Mouse (Mus musculus) hindbrain, embryonic 12.5 days (tissue): ENCODE results near the gene Map3k10. TPM values are rescaled to one million over a fixed set of nuclear protein-coding genes. Genes with fewer than 3 reads are reported as not detected.

ENCODE experiments used
- ATAC-seq: fragments of 200-750 bp; cut with Nextera tagmentation; 2 replicates; pipeline ENCODE4 v1.8.0; 2017; ENCODE audit warnings: moderate TSS enrichment; ENCODE audit not compliant: low FRiP score
- H3K27ac ChIP-seq: fragments of 300-500 bp; sonication (generic); 2 replicates; pipeline ENCODE4 v1.5.1; 2016; ENCODE audit warnings: mild to moderate bottlenecking
- H3K27me3 ChIP-seq: fragments of 300-500 bp; sonication (generic); 2 replicates; pipeline ENCODE4 v1.6.1; 2016; ENCODE audit warnings: mild to moderate bottlenecking
- H3K36me3 ChIP-seq: fragments of 300-500 bp; sonication (generic); 2 replicates; pipeline ENCODE4 v1.6.1; 2016; ENCODE audit warnings: mild to moderate bottlenecking
- H3K4me1 ChIP-seq: fragments of 300-500 bp; sonication (generic); 2 replicates; pipeline ENCODE4 v1.6.1; 2016
- H3K4me2 ChIP-seq: fragments of 300-500 bp; sonication (generic); replicated peaks from 2 replicates; pipeline ENCODE4 v1.6.1; 2016; ENCODE audit warnings: mild to moderate bottlenecking
- H3K4me3 ChIP-seq: fragments of 300-500 bp; sonication (generic); 2 replicates; pipeline ENCODE4 v1.5.1; 2016; ENCODE audit warnings: mild to moderate bottlenecking
- H3K9ac ChIP-seq: fragments of 300-500 bp; sonication (generic); 2 replicates; pipeline ENCODE4 v1.6.1; 2016; ENCODE audit warnings: mild to moderate bottlenecking, moderate library complexity
- H3K9me3 ChIP-seq: fragments of 300-500 bp; sonication (generic); replicated peaks from 2 replicates; pipeline ENCODE4 v1.6.1; 2016; ENCODE audit warnings: mild to moderate bottlenecking
- WGBS: fragments of 180-500 bp; shearing (Covaris S2); methylation state at CpG from one replicate; pipeline ENCODE4 v1.1.7; 2016; 5-methylcytosine and 5-hydroxymethylcytosine counted together
- polyA plus RNA-seq: library from polyadenylated mRNA; unstranded; fragments of >200 nt; fragmentation: Nextera tagmentation; extraction: Ambion mirVana; gene quantifications from 2 replicates; pipeline ENCODE4 v1.2.1, GENCODE M21; 2016

Map3k10 gene
- 18.8 and 19.8 TPM in 2 replicates for polyA plus RNA-seq

DNA sequence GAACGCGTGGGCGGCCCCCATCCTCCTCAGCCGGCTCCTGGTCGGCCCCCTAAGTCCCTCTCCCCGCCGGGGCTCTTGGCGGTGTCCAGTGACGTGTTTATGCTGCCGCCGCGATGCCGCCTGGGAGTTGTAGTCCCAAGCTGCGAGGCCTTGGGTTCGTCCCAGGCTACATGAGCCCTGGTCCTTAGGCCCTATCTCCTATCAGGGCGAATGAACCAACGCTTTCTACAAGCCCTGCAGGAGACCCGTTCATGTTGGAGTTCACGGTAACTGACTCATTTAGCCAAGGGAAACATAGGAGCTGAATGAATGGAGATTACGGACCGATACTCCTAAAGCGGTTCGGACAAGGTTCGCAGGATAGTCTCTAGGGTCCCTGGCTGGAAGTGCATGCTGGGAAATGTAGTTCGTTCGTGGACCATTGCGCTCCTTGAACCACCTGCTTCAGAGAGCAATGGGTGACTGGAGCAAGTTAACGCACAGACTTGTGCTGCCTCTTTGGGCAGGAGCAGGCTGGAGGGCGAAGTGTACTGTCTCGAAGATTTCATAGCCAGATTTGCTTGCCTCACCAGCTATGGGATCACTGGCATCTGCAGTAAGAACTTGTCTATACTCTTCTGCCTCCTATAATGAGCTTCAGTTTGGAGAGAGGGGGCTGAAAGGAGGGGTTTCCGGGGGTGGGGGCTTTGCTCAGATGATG lies at the start of gene Map3k10:
Gene Map3k10 (minus strand): TSS at position 77 of the 700 bp plus-strand sequence.
- H3K4me1 ChIP-seq, result peaks cover 26% of the 10 kb centered on the region
- peaks cover 15% of the 10 kb centered on the region; the same call in 1 of the 2 replicates for H3K36me3 ChIP-seq
- peak within 1 kb of the TSS; percentile 99 for H3K4me2 ChIP-seq
- H3K27me3 ChIP-seq, result no peaks in the 10 kb centered on the region
- under 1% methylated on average over 31 of the region's 31 CpGs for whole genome bisulfite sequencing
- peak within 1 kb of the TSS; percentile 91 for H3K4me3 ChIP-seq
- peak; percentile 98 for ATAC-seq
- H3K27ac ChIP-seq, result peak within 1 kb of the TSS; percentile 89
- peak within 1 kb of the TSS; percentile 91 for H3K9ac ChIP-seq
- H3K9me3 ChIP-seq, result no peaks in the 10 kb centered on the region

DNA sequence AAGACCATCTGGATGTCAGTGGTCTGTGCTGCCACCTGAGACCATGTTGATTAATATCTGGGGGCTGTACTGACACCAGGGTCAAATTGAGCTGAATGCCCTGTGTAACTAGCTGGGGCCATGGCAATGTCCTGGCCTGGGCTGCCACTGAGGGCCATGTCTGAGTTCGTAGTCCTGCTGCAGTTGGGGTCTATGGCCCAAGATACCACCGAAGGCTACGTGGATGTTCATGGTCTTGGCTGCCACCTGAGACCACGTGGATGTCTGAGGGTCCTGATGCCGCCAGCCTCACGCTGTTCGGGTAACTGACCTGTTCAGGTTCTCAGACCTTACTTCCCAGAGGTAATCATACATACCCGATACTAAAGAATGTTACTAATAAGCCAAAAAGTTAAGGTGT lies 47.6 kb upstream of the Map3k10 start:
- Histone ChIP-seq H3K36me3 (no peaks in the 10 kb centered on the region), H3K27me3 (no peaks in the 10 kb centered on the region), H3K9ac (no peak overlapping the region), H3K4me3 (no peak overlapping the region), H3K4me1 (no peaks in the 10 kb centered on the region), H3K27ac (no peak overlapping the region), H3K9me3 (no peaks in the 10 kb centered on the region), H3K4me2 (no peak overlapping the region)
- 91% methylated on average over 8 of the region's 8 CpGs for WGBS
- no peak for ATAC-seq

DNA sequence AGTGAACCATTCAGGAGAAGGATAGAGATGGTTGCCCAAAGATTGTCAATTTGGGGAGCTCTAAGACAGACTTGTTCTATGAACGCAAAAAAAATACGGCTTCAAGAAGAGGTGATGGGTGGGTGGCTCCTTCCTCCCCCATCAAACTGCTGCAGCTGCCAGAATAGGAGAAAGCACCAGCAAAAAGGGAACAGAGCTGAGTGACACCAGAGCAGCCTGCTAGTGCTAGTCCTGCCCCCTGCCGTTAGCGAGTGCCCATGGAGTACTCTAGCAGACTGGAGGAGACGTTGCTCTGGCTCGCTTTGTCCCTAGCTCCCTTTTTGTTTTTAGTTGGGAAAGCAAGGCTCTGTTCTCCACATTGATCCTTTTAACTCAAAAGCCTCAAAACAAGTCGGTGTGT lies 36.0 kb upstream of the Map3k10 start:
- Histone ChIP-seq H3K4me2 (no peak overlapping the region), H3K9me3 (peaks cover 24% of the 10 kb centered on the region; the same call in 1 of the 2 replicates), H3K4me3 (no peak overlapping the region), H3K27ac (no peak overlapping the region), H3K36me3 (no peaks in the 10 kb centered on the region), H3K27me3 (no peaks in the 10 kb centered on the region), H3K4me1 (no peaks in the 10 kb centered on the region), H3K9ac (no peak overlapping the region)
- 81% methylated on average over 7 of the region's 7 CpGs for WGBS
- no peak for ATAC-seq

DNA sequence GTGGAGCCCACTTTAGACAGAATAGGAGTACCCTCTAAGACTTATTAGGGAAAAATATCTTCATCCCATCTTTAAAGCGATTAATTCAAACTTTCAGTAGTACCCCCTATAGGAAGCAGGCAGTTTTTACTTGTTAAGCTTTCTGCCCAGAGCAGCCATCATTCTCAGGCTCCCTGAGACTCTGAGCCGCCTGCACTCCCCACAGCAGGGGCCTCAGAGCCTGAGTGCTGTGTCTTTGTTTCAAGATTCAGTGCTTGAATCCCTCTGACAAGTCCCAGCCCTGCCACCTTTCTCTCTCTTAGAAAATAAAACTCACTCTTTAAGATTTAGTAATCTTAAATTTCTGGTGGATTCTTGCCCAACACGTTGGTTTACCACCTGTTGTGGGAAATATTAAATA lies 22.3 kb upstream of the Map3k10 start:
- WGBS, result 30% methylated on average over 3 of the region's 3 CpGs

DNA sequence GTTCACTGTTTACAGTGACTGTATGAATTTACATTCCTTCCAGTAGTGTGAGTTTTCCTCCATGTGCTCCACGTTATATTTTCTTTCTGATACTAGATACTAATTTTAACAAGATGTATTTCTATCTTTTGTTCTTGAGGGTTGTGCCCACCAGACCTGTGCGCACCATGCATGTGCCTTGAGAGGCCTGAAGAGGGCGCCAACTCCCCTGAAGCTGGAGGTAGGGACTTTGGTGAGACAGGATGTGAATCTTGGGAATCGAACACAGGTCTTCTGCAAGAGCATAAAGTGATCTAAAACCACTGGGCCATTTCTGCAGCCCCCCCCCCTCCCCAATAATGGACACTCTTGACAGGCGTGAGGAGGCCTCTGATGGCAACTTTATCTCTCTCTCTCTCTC lies 16.7 kb upstream of the Map3k10 start:
- H3K27ac ChIP-seq, result no peak overlapping the region
- H3K4me1 ChIP-seq, result peaks cover 11% of the 10 kb centered on the region
- H3K36me3 ChIP-seq, result 0 out of 2 replicates have a peak, but pooled peaks cover 4% of the 10 kb centered on the region
- WGBS, result 38% methylated on average over 5 of the region's 5 CpGs
- ATAC-seq, result no peak
- no peaks in the 10 kb centered on the region for H3K27me3 ChIP-seq
- no peak overlapping the region for H3K4me3 ChIP-seq
- no peak overlapping the region for H3K9ac ChIP-seq
- no peaks in the 10 kb centered on the region for H3K9me3 ChIP-seq
- H3K4me2 ChIP-seq, result no peak overlapping the region

More for the DNA sequence above, 22.3 kb upstream of the Map3k10 start:
- no peak overlapping the region for H3K27ac ChIP-seq
- no peaks in the 10 kb centered on the region for H3K4me1 ChIP-seq
- H3K36me3 ChIP-seq, result peaks cover 17% of the 10 kb centered on the region
- no peak overlapping the region for H3K4me2 ChIP-seq
- H3K4me3 ChIP-seq, result no peak overlapping the region
- H3K9ac ChIP-seq, result no peak overlapping the region
- H3K27me3 ChIP-seq, result no peaks in the 10 kb centered on the region
- no peak for ATAC-seq
- H3K9me3 ChIP-seq, result no peaks in the 10 kb centered on the region

DNA sequence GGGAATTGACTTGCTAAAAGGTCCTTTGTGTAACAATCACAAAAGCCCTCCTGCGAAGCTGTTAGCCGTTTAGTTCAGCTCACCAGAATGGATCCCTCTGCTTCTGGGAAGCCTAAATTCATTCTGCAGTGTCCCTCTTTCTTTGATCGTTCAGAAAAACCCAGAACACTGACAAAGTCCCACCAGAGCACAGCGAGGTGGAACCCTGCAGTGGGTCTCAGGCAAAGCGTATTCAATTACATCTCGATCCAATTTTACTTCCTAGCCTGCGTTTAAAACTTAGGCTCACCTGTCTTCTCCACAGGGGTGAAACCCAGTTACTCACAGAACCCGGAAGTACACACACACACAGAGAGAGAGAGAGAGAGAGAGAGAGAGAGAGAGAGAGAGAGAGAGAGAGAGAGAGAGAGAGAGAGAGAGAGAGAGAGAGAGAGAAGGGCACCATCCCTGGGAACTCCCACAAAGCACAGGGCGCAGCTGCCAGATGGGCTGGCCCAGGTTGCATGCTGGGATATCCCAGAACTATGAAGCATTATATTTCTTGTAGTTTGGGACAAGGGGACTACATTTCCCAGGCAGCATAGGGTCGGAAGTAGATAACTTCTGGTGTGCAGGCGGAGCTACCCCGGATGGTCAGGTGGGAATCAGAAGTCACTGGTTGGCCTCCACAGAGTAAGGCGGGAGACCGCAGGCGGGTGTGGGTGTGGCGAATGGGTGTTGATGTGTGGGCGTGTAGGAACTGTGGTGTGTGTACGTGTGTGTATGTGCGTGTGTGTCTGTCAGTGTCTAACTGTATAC lies 14.6 kb upstream of the Map3k10 start, which contains the start of gene Zfp607b:
Gene Zfp607b (plus strand): TSS at position 526 of the 798 bp plus-strand sequence.
- H3K9ac ChIP-seq, result peak within 1 kb of the TSS; percentile 69
- WGBS, result under 1% methylated on average over 19 of the region's 19 CpGs
- H3K36me3 ChIP-seq, result 0 out of 2 replicates have a peak, but pooled peaks cover 3% of the 10 kb centered on the region
- H3K4me2 ChIP-seq, result peak within 1 kb of the TSS; percentile 72
- no peaks in the 10 kb centered on the region for H3K9me3 ChIP-seq
- H3K27me3 ChIP-seq, result no peaks in the 10 kb centered on the region
- ATAC-seq, result peak; percentile 98
- peak within 1 kb of the TSS; percentile 38 for H3K4me3 ChIP-seq
- H3K4me1 ChIP-seq, result peaks cover 17% of the 10 kb centered on the region
- H3K27ac ChIP-seq, result peak within 1 kb of the TSS; percentile 82

DNA sequence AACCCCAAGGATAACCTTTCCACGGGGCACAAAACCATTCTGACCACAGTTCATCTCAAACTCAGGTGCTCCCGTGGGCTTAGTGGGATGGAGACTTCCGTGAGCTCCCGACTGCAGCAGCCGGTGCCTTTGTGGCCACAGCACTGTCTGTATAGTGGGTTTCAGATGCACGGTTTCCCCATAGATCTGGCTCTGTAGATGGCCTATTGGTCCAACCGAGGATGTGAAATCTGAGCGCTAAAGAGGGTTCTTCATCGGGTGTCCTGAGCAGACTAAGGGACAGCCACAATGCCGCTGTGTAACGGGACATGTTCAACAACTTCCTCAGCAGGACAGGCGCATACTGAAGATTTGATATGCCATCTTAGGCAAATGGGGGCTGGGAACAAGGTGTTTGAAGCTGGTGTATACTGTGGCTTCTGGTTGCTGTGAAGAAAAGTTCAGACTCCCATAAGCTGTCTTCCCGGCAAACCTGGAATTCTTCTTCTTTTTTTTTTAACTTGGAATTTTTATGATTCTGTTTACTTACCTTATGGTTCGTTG lies 13.9 kb upstream of the Map3k10 start:
- Histone ChIP-seq H3K4me3 (peak overlapping the region; percentile 38), H3K27ac (peak overlapping the region; percentile 82; the same call in 1 of the 2 replicates), H3K9ac (peak overlapping the region; percentile 69), H3K4me1 (peaks cover 17% of the 10 kb centered on the region), H3K36me3 (no peaks in the 10 kb centered on the region), H3K4me2 (peak overlapping the region; percentile 72), H3K27me3 (no peaks in the 10 kb centered on the region), H3K9me3 (no peaks in the 10 kb centered on the region)
- WGBS, result 43% methylated on average over 14 of the region's 14 CpGs
- no peak for ATAC-seq

DNA sequence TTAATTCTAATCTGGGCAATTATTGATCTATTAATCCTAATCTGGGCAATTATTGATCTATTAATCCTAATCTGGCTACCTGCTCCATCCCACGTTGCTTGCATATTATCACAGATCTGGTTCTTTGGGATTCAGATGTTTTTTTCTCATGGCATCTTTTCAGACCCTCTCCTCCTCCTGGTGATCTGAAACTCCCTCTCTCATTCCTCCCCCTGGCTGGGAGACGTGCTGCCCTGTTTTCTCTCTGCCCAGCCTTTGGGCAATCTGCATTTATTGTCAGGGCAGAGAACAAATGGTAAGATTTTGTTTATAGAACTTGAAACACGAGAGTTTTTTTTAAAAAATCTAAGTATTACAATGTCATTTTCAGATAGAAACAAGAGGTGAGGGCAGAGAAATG lies 13.4 kb upstream of the Map3k10 start:
- no peak overlapping the region for H3K4me3 ChIP-seq
- 65% methylated on average over 3 of the region's 3 CpGs for WGBS
- ATAC-seq, result no peak

DNA sequence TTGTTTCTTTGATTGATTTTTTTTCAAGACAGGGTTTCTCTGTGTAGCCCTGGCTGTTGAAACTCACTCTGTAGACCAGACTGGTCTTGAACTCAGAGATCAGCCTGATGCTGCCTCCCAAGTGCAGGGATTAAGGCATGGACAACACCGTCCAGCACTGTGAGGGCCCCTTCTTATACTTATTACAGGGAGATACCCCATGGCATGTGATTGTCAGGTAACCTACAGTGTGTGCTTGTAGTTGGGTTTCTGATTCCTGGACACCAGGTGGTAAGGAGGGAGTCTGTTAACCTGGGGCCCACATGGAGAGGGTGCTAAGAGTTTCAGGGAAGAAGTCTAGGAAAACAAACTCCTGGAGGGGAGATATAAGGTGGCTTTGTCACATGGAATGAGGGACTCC lies 12.6 kb upstream of the Map3k10 start:
- no peaks in the 10 kb centered on the region for H3K36me3 ChIP-seq
- no peak for ATAC-seq
- WGBS, result 76% methylated on average over 1 of the region's 1 CpGs

More for the DNA sequence above, 13.4 kb upstream of the Map3k10 start:
- Histone ChIP-seq H3K9me3 (no peaks in the 10 kb centered on the region), H3K36me3 (no peaks in the 10 kb centered on the region), H3K9ac (no peak overlapping the region; the same call in 1 of the 2 replicates), H3K27ac (no peak overlapping the region), H3K27me3 (no peaks in the 10 kb centered on the region), H3K4me1 (peaks cover 17% of the 10 kb centered on the region), H3K4me2 (peak overlapping the region; percentile 72)

DNA sequence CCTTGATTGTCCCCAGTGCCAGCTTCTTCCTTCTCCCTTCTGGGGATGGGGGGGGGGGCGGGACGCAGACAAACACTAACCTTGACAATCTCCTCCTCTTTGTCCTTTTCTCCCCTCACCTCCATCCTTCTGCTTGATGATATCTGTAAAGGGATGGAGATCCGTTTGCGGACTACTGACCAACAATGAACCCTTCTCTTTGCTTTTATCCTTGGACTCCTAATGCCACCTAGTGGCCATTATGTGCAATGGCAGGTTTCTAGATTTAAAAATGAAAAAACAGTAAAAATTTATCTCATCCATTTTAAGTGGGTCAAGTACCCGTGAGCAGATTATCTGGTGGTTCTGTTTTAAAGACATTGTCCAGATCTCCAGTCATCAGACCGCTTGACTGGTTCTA lies 11.3 kb upstream of the Map3k10 start:
- Histone ChIP-seq H3K36me3 (no peaks in the 10 kb centered on the region), H3K4me1 (peaks cover 17% of the 10 kb centered on the region), H3K9ac (peak overlapping the region; percentile 18; the same call in 1 of the 2 replicates), H3K27ac (no peak overlapping the region), H3K4me2 (peak overlapping the region; percentile 39), H3K27me3 (no peaks in the 10 kb centered on the region), H3K9me3 (no peaks in the 10 kb centered on the region), H3K4me3 (0 out of 2 replicates have a peak overlapping the region, but pooled peaks have one; percentile 11)
- ATAC-seq, result no peak
- WGBS, result 0% methylated on average over 6 of the region's 6 CpGs

More for the DNA sequence above, 12.6 kb upstream of the Map3k10 start:
- Histone ChIP-seq H3K4me1 (peaks cover 17% of the 10 kb centered on the region), H3K27me3 (no peaks in the 10 kb centered on the region), H3K9ac (no peak overlapping the region), H3K4me2 (no peak overlapping the region), H3K4me3 (no peak overlapping the region), H3K9me3 (no peaks in the 10 kb centered on the region), H3K27ac (no peak overlapping the region)

DNA sequence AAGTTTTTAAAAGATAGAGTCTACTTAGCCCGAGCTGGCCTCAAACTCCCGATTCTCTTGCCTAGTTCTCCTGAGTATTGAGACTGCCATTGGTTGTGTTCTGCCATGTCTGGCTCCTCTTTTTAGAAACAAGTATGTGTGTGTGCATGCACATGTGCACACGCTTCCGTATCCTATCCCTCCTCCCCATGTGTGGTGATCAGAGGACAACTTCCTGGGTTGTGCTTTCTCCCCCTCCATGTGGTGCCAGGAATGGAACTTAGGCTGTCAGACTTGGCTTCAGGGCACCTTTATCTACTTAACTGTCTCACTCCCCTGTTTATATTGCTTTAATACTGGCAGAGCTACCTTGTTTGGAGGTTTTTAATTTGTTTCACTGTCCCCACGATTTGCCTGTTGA lies 10.8 kb upstream of the Map3k10 start:
- no peak for ATAC-seq
- H3K9ac ChIP-seq, result peak overlapping the region; percentile 18; the same call in 1 of the 2 replicates

DNA sequence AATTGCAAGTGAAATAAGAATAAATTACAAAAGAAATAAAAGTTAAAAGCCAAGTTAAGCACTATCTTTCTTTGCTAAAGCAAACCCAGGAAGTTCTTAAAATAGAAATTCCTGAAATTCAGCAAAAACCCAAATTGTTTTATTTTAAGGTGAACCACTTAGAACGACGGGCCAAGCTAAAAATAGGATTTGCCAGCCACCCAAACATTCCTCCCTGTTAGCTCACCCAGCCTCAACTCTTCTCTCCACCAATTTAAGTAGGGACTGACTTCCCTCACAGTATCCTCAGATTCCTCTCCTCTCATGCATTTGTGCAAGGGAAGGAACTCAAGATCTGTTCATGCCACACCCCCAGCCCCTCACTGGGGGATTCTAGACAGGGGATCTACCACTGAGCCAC lies 8.8 kb upstream of the Map3k10 start:
- no peak for ATAC-seq
- no peak overlapping the region for H3K4me3 ChIP-seq
- no peaks in the 10 kb centered on the region for H3K27me3 ChIP-seq
- H3K36me3 ChIP-seq, result no peaks in the 10 kb centered on the region
- no peak overlapping the region for H3K27ac ChIP-seq
- no peaks in the 10 kb centered on the region for H3K9me3 ChIP-seq
- H3K4me2 ChIP-seq, result no peak overlapping the region
- no peak overlapping the region for H3K9ac ChIP-seq
- 90% methylated on average over 2 of the region's 2 CpGs for WGBS
- H3K4me1 ChIP-seq, result peaks cover 8% of the 10 kb centered on the region

More for the DNA sequence above, 10.8 kb upstream of the Map3k10 start:
- peaks cover 17% of the 10 kb centered on the region for H3K4me1 ChIP-seq
- no peaks in the 10 kb centered on the region for H3K36me3 ChIP-seq
- H3K9me3 ChIP-seq, result no peaks in the 10 kb centered on the region
- 40% methylated on average over 5 of the region's 5 CpGs for WGBS
- peak overlapping the region; percentile 39 for H3K4me2 ChIP-seq
- 0 out of 2 replicates have a peak overlapping the region, but pooled peaks have one; percentile 11 for H3K4me3 ChIP-seq
- no peaks in the 10 kb centered on the region for H3K27me3 ChIP-seq
- H3K27ac ChIP-seq, result no peak overlapping the region
